7 mouse cellular contexts compared by ENCODE assay signal in the genomic region with DNA sequence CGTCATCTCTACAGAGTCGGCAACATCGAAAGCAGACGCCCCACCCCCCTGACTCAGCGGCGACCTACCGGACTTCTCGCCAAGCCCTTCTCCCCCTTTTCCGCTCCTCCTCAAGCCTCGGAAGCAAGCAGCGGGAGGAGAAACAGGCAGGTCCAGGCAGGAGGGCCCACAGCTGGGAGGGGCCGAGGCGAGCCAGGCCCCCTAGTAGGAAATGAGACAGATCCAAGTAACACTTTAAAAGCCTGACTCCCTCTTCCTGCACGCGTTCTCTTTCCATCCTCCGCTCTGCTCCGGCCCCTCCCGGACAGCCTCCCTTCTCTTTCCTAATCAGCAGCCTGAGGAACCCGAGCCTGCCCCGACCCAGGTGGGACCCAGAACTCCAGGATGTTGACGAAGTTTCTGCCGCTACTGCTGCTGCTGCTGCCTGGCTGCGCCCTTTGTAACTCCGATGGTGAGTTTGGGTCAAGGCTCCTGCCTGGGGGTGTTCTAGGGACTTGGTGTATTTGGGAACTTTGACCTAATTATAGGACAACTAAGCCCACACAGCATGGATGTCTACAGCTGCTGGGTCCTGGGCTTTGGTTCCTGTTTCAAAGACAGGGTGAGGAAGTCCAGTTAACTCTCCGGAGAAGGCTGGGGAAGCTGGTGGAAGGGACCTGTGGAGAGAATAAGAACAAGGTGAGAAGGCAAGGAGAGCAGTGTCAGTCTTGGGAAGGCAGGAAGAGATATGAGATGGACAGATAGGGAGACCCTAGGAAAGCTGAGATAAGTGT. TPM values are rescaled to one million over a fixed set of nuclear protein-coding genes. Genes with fewer than 3 reads are reported as not detected.
DNase-seq lines count a peak whose midpoint lies in the region; ATAC-seq lines count a peak whose summit lies in the region.

Gene Procr, plus strand, starts transcription at position 104 of the 773 bp plus-strand sequence.

- no peaks in the 10 kb centered on the region for H3K36me3 ChIP-seq in embryonic facial prominence, embryonic 11.5 days (replicated peaks; ENCODE audit: control insufficient read depth, insufficient read depth, low read depth, low read length)
- H3K36me3 ChIP-seq in heart, embryonic 10.5 days = no peaks in the 10 kb centered on the region
- no peaks in the 10 kb centered on the region for H3K36me3 ChIP-seq in stomach, embryonic 14.5 days (ENCODE audit: control insufficient read depth, insufficient read depth, low read length)

- DNase-seq in adrenal gland, adult 2 months = peak; percentile 85
- DNase-seq in embryonic facial prominence, embryonic 11.5 days (ENCODE audit: low spot score) = peak; percentile 63
- DNase-seq in heart, embryonic 10.5 days (ENCODE audit: low spot score) = no peak
- peak; percentile 55 for DNase-seq in kidney, adult 9 months
- peak; percentile 62 for DNase-seq in lung, postnatal 10 days
- no peak for DNase-seq in spleen, postnatal 4 days (ENCODE audit: low spot score in 2 of 2)

- 2% methylated on average over 25 of the region's 25 CpGs for WGBS in embryonic facial prominence, embryonic 11.5 days
- WGBS in heart, embryonic 10.5 days = 3% methylated on average over 25 of the region's 25 CpGs
- WGBS in stomach, embryonic 14.5 days = under 1% methylated on average over 25 of the region's 25 CpGs

- peak within 1 kb of the TSS; percentile 71 for H3K4me2 ChIP-seq in embryonic facial prominence, embryonic 11.5 days (ENCODE audit: low read depth, low read length)
- H3K4me2 ChIP-seq in stomach, embryonic 14.5 days (replicated peaks; ENCODE audit: low read depth, low read length) = peak within 1 kb of the TSS; percentile 74

- H3K9me3 ChIP-seq in embryonic facial prominence, embryonic 11.5 days (replicated peaks; ENCODE audit: control insufficient read depth, low read length) = no peaks in the 10 kb centered on the region
- H3K9me3 ChIP-seq in heart, embryonic 10.5 days = no peaks in the 10 kb centered on the region
- no peaks in the 10 kb centered on the region for H3K9me3 ChIP-seq in stomach, embryonic 14.5 days (ENCODE audit: control insufficient read depth, low read depth, low read length)

- H3K27ac ChIP-seq in embryonic facial prominence, embryonic 11.5 days (replicated peaks; ENCODE audit: low read depth, low read length) = no peak within 1 kb of the TSS
- H3K27ac ChIP-seq in heart, embryonic 10.5 days = peak within 1 kb of the TSS; percentile 48
- no peak within 1 kb of the TSS for H3K27ac ChIP-seq in stomach, embryonic 14.5 days (ENCODE audit: low read length)

- H3K9ac ChIP-seq in embryonic facial prominence, embryonic 11.5 days (replicated peaks; ENCODE audit: low read length) = peak within 1 kb of the TSS; percentile 60
- peak within 1 kb of the TSS; percentile 25; the same call in 1 of the 2 replicates for H3K9ac ChIP-seq in stomach, embryonic 14.5 days (replicated peaks; ENCODE audit: low read depth, low read length)

- no peaks in the 10 kb centered on the region for H3K27me3 ChIP-seq in embryonic facial prominence, embryonic 11.5 days (ENCODE audit: control insufficient read depth, insufficient read depth, low read length)
- peaks cover 31% of the 10 kb centered on the region; the same call in 1 of the 2 replicates for H3K27me3 ChIP-seq in heart, embryonic 10.5 days (ENCODE audit: insufficient read depth, poor library complexity, severe bottlenecking)
- no peaks in the 10 kb centered on the region for H3K27me3 ChIP-seq in stomach, embryonic 14.5 days (ENCODE audit: control insufficient read depth, insufficient read depth, low read length)

- peak within 1 kb of the TSS; percentile 29 for H3K4me3 ChIP-seq in embryonic facial prominence, embryonic 11.5 days (ENCODE audit: low read depth, low read length)
- peak within 1 kb of the TSS; percentile 58 for H3K4me3 ChIP-seq in heart, embryonic 10.5 days
- peak within 1 kb of the TSS; percentile 39 for H3K4me3 ChIP-seq in stomach, embryonic 14.5 days (ENCODE audit: low read depth, low read length)

- ATAC-seq in embryonic facial prominence, embryonic 11.5 days (replicated peaks; ENCODE audit: insufficient number of reproducible peaks, low FRiP score, low TSS enrichment, low read depth) = no peak; the same call in 1 of the 2 replicates
- ATAC-seq in stomach, embryonic 14.5 days (ENCODE audit: insufficient number of reproducible peaks, insufficient read depth, low FRiP score, low read depth) = peak; percentile 83; the same call in 1 of the 2 replicates

- H3K4me1 ChIP-seq in embryonic facial prominence, embryonic 11.5 days (ENCODE audit: control insufficient read depth, insufficient read depth, low read length) = no peaks in the 10 kb centered on the region
- peaks cover 10% of the 10 kb centered on the region for H3K4me1 ChIP-seq in heart, embryonic 10.5 days
- H3K4me1 ChIP-seq in stomach, embryonic 14.5 days (ENCODE audit: control insufficient read depth, insufficient read depth, low read length) = no peaks in the 10 kb centered on the region

RNA-seq across cellular contexts. Expression of gene Procr, which starts in this region (rescaled TPM):
- total RNA-seq in adrenal gland, adult 2 months (2021) = 10 to 100 TPM; 64.5 to 66.2 TPM
- 14.8 and 19.2 TPM in 2 replicates for polyA plus RNA-seq in adrenal gland, adult 2 months (2012; rRNA removed)
- polyA plus RNA-seq in embryonic facial prominence, embryonic 11.5 days (2014; fragmentation: Nextera tagmentation; extraction: Ambion mirVana) = 2.7 and 2.8 TPM in 2 replicates
- 5.3 and 6.6 TPM in 2 replicates for polyA plus RNA-seq in heart, embryonic 10.5 days (2016; fragmentation: Nextera tagmentation; extraction: Ambion mirVana)
- polyA plus RNA-seq in stomach, embryonic 14.5 days (2014; fragmentation: Nextera tagmentation; extraction: Ambion mirVana) = 14.7 and 15.3 TPM in 2 replicates

Comparison
In these comparisons a context has a peak if more than half of its experiments do, and no peak if none do; other contexts are left out.
1. DNase-seq: peak in adrenal gland, adult 2 months (single experiment), embryonic facial prominence, embryonic 11.5 days (single experiment), kidney, adult 9 months (single experiment) and lung, postnatal 10 days (single experiment); none in heart, embryonic 10.5 days (single experiment) and spleen, postnatal 4 days (0 of 2).
2. Peak in every context shown above with its lines, with median percentiles within 50 percentile points of each other: H3K4me3 ChIP-seq.